Mouse (Mus musculus) erythroblast, embryonic 14.5 days (primary cell): ENCODE measurements around the gene Gnb1l.

Source experiments
- GATA1 ChIP-seq: IDR thresholded peaks from 2 replicates; pipeline ENCODE4 v1.6.1; 2012; ENCODE audit warnings: low read length, inconsistent platforms, mixed read lengths
- TAL1 ChIP-seq: IDR thresholded peaks from 3 replicates; pipeline ENCODE4 v1.6.1; 2012; ENCODE audit warnings: low read length, inconsistent platforms, mixed read lengths

DNA sequence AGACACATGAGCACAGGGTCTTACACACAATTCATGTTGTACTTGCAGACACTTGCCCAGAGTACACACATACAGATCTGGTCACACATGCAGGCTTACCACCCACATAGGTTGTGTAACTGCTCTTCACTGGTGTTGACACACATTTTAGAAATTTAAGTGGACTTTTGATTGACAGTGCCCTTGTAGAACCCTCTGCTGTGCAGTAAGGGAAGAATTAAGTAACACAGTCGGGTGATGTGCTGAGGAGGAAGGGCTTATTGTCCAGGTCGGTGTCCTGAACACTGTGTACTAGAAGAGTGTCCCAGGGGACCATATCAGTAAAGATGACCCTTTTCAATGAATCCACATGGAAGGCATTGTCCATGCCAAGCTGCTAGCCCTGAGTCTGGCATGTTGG is 95.4 kb downstream of the Gnb1l start:
- no peak for TF ChIP-seq TAL1
- no peak for TF ChIP-seq GATA1
